Mouse (Mus musculus): ENCODE results near the gene Ckm. TPM values are rescaled to one million over a fixed set of nuclear protein-coding genes. Genes with fewer than 3 reads are reported as not detected.

Ckm gene
- polyA plus RNA-seq, 1 experiment = not detected

DNA sequence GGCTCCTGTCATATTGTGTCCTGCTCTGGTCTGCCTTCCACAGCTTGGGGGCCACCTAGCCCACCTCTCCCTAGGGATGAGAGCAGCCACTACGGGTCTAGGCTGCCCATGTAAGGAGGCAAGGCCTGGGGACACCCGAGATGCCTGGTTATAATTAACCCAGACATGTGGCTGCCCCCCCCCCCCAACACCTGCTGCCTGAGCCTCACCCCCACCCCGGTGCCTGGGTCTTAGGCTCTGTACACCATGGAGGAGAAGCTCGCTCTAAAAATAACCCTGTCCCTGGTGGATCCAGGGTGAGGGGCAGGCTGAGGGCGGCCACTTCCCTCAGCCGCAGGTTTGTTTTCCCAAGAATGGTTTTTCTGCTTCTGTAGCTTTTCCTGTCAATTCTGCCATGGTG lies 5.2 kb downstream of the Ckm start:
- no peak overlapping the region for H3K27ac ChIP-seq (ENCODE audit: insufficient read depth, low read length)
- H3K4me1 ChIP-seq (ENCODE audit: control insufficient read depth, insufficient read depth, low read length) = no peaks in the 10 kb centered on the region
- TF ChIP-seq POLR2A (IDR thresholded peaks at IDR 0.05; ENCODE audit: extremely low read depth, insufficient read depth, low read length) (no peak), CTCF (IDR thresholded peaks at IDR 0.05; ENCODE audit: extremely low read depth, insufficient read depth, low read length) (no peak)
- H3K4me3 ChIP-seq (ENCODE audit: insufficient read depth, low read length) = no peak overlapping the region

DNA sequence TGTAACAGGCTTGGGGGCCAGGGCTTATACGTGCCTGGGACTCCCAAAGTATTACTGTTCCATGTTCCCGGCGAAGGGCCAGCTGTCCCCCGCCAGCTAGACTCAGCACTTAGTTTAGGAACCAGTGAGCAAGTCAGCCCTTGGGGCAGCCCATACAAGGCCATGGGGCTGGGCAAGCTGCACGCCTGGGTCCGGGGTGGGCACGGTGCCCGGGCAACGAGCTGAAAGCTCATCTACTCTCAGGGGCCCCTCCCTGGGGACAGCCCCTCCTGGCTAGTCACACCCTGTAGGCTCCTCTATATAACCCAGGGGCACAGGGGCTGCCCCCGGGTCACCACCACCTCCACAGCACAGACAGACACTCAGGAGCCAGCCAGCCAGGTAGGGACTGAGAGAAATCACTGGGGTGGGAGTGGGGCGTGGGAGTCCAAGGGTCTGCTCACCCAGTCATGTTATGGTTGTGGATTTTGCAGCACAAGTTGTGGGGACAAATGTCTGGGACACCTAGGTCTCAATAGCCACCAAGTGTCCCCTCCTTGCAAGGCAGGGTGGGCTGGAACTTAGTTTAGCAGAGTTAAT lies 6.3 kb downstream of the Ckm start:
- Histone ChIP-seq H3K4me3 (ENCODE audit: insufficient read depth, low read length) (no peak overlapping the region), H3K27ac (ENCODE audit: insufficient read depth, low read length) (no peak overlapping the region), H3K4me1 (ENCODE audit: control insufficient read depth, insufficient read depth, low read length) (no peaks in the 10 kb centered on the region)
- no peak for TF ChIP-seq CTCF (IDR thresholded peaks at IDR 0.05; ENCODE audit: extremely low read depth, insufficient read depth, low read length)
- TF ChIP-seq POLR2A (IDR thresholded peaks at IDR 0.05; ENCODE audit: extremely low read depth, insufficient read depth, low read length) = no peak

DNA sequence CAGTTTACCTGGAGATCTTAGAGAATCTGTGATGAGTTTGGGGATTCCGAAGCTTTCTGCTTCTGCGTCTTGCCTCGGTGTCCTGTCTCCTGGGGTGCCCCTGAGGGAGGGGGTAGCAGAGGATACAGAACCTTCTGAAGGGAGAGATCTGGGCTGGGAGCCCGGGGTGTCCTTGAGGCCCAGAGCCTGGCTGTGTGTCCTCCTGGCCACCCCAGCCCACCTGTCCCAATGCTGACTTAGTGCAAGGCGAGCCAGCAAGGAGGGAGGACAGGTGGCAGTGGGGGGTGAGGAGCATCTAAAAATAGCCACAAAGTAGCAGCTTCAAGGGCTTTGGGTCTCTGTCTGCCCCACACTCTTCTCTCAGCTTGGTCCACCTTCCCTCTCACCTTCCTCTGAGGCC lies 7.2 kb downstream of the Ckm start:
- TF ChIP-seq POLR2A (IDR thresholded peaks at IDR 0.05; ENCODE audit: extremely low read depth, insufficient read depth, low read length) (no peak), CTCF (IDR thresholded peaks at IDR 0.05; ENCODE audit: extremely low read depth, insufficient read depth, low read length) (no peak)
- Histone ChIP-seq H3K27ac (ENCODE audit: insufficient read depth, low read length) (no peak overlapping the region), H3K4me3 (ENCODE audit: insufficient read depth, low read length) (no peak overlapping the region), H3K4me1 (ENCODE audit: control insufficient read depth, insufficient read depth, low read length) (no peaks in the 10 kb centered on the region)

DNA sequence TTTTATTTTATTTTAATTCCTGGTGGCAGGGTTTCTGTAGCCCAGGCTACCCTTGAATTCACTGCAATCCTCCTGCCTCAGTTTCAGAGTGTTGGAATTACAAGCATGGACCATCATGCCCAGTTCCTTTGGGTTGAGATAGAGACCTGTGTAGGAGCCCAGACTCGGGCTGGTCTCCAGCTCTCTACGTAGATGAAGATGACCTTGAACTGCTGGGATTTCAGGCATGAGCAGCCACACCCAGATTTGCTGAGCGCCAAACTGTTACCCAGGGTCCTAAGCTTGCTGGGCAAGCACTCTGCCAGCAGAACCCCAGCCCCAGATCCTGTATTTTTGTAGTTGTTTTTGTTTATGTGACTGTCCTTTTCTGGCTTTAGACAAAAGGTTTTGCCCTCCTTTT lies 8.9 kb downstream of the Ckm start:
- TF ChIP-seq CTCF (IDR thresholded peaks at IDR 0.05; ENCODE audit: extremely low read depth, insufficient read depth, low read length) (no peak), POLR2A (IDR thresholded peaks at IDR 0.05; ENCODE audit: extremely low read depth, insufficient read depth, low read length) (no peak)
- no peak overlapping the region for H3K27ac ChIP-seq (ENCODE audit: insufficient read depth, low read length)
- H3K4me3 ChIP-seq (ENCODE audit: insufficient read depth, low read length) = no peak overlapping the region
- no peaks in the 10 kb centered on the region for H3K4me1 ChIP-seq (ENCODE audit: control insufficient read depth, insufficient read depth, low read length)

DNA sequence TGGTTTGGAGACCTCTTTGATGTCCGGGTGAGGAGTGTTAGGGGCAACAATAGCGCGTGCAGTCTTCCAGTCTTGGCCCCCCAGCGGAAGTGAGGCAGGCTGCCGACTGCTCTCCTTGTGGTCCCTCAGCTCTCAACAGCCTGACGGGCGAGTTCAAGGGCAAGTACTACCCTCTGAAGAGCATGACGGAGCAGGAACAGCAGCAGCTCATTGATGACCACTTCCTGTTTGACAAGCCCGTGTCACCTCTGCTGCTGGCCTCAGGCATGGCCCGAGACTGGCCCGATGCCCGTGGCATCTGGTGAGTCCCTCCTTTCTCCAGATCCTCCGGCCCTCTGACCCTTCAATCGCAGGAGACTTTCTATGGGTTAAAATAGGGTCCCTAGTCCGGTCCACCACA lies 12.0 kb downstream of the Ckm start:
- H3K4me1 ChIP-seq (ENCODE audit: control insufficient read depth, insufficient read depth, low read length) = peaks cover 2% of the 10 kb centered on the region; the same call in 1 of the 2 replicates
- no peak overlapping the region for H3K4me3 ChIP-seq (ENCODE audit: insufficient read depth, low read length)
- no peak overlapping the region for H3K27ac ChIP-seq (ENCODE audit: insufficient read depth, low read length)
- TF ChIP-seq CTCF (IDR thresholded peaks at IDR 0.05; ENCODE audit: extremely low read depth, insufficient read depth, low read length) (no peak), POLR2A (IDR thresholded peaks at IDR 0.05; ENCODE audit: extremely low read depth, insufficient read depth, low read length) (no peak)

DNA sequence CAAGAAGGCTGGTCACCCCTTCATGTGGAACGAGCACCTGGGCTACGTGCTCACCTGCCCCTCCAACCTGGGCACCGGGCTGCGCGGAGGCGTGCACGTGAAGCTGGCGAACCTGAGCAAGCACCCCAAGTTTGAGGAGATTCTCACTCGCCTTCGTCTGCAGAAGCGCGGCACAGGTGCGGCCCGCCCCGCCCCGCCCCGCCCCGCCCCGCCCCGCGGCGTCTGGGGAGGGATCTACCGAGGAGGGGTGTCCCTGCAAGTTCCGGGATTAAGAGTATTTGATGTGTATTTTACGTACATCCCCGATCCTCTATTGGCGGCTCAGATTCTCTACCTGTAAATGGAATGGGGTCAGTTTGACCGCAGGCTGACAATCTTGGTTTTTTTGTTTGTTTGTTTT lies 15.5 kb downstream of the Ckm start:
- H3K4me3 ChIP-seq (ENCODE audit: insufficient read depth, low read length) = peak overlapping the region; percentile 22; the same call in 1 of the 2 replicates
- no peak for TF ChIP-seq CTCF (IDR thresholded peaks at IDR 0.05; ENCODE audit: extremely low read depth, insufficient read depth, low read length)
- TF ChIP-seq POLR2A (IDR thresholded peaks at IDR 0.05; ENCODE audit: extremely low read depth, insufficient read depth, low read length) = no peak
- peaks cover 2% of the 10 kb centered on the region; the same call in 1 of the 2 replicates for H3K4me1 ChIP-seq (ENCODE audit: control insufficient read depth, insufficient read depth, low read length)
- no peak overlapping the region for H3K27ac ChIP-seq (ENCODE audit: insufficient read depth, low read length)

DNA sequence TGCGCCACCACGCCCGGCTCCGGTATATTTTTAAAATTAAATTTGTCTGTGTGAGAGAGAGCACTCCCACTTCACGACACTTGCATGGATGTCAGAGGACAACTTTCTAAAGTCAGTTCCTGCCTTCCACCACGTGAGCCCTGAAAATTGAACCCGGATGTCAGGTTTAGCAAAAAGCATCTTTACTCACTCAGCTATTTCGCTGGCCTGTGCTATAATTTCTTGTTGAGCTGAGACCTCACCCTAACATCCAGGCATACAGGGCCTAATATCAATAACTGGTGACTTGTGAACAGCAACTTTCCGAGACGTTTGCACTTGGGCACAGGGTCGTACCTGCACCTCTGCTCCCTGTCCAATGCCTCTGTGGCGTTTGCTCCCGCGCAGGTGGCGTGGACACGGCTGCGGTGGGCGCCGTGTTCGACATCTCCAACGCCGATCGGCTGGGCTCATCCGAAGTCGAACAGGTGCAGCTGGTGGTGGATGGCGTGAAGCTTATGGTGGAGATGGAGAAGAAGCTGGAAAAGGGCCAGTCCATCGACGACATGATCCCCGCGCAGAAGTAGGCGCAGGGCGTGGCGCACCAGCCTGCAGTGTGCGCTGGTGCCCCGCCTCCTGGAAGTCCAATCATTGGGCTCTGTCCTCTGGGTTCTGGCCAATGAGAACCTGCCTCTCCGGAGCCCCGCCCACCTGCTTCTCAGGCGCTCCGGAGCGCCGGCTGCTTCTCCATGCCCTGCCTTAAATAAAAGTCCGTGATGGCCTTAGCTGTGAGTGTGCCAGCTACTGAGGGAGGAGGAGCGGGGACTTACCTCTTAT lies 16.5 kb downstream of the Ckm start:
- Histone ChIP-seq H3K4me1 (ENCODE audit: control insufficient read depth, insufficient read depth, low read length) (peaks cover 2% of the 10 kb centered on the region; the same call in 1 of the 2 replicates), H3K27ac (ENCODE audit: insufficient read depth, low read length) (no peak overlapping the region), H3K4me3 (ENCODE audit: insufficient read depth, low read length) (peak overlapping the region; percentile 43)
- TF ChIP-seq POLR2A (IDR thresholded peaks at IDR 0.05; ENCODE audit: extremely low read depth, insufficient read depth, low read length) = no peak
- TF ChIP-seq CTCF (IDR thresholded peaks at IDR 0.05; ENCODE audit: extremely low read depth, insufficient read depth, low read length) = no peak

DNA sequence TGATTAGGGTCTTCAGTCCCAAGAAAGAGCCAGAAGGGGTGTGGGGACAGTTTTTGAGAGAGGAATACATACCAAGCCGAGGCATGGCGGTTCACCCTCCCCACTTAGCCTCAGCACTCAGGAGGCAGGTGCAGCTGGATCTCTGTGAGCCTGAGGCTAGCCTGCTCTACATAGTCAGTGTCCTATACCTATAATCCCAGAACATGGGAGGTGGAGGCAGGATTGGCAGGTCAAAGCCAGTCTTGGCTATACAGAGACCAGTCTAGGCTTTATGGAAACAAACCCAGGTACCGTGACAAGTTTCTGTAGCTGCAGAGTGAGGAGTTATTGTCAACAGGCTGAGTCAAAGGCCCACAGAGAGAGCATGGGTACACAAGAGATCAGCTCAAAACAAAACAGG lies 18.5 kb downstream of the Ckm start:
- Histone ChIP-seq H3K27ac (ENCODE audit: insufficient read depth, low read length) (no peak overlapping the region), H3K4me3 (ENCODE audit: insufficient read depth, low read length) (no peak overlapping the region), H3K4me1 (ENCODE audit: control insufficient read depth, insufficient read depth, low read length) (peaks cover 4% of the 10 kb centered on the region; the same call in 1 of the 2 replicates)
- no peak for TF ChIP-seq CTCF (IDR thresholded peaks at IDR 0.05; ENCODE audit: extremely low read depth, insufficient read depth, low read length)

DNA sequence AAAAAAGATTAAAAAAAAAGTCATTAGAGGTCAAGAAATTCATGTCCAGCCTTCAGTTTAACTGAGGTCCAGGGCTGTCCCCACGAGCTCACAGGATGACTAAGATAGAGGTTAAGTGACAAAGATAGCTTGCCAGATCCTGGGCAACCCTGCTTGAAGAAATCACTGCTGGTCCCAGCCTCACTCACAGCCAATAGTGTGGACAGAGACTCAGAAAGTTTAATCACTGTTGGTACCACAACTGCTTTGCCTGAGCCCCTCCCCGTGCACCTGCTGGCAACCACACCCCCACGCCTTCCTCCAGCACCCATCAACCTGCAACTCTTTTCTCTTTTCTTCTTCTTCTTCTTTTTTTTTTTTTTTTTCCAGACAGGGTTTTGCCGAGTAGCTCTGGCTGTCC lies 19.5 kb downstream of the Ckm start:
- no peak overlapping the region for H3K27ac ChIP-seq (ENCODE audit: insufficient read depth, low read length)
- H3K4me3 ChIP-seq (ENCODE audit: insufficient read depth, low read length) = no peak overlapping the region
- peaks cover 4% of the 10 kb centered on the region; the same call in 1 of the 2 replicates for H3K4me1 ChIP-seq (ENCODE audit: control insufficient read depth, insufficient read depth, low read length)
- TF ChIP-seq POLR2A (IDR thresholded peaks at IDR 0.05; ENCODE audit: extremely low read depth, insufficient read depth, low read length) (no peak), CTCF (IDR thresholded peaks at IDR 0.05; ENCODE audit: extremely low read depth, insufficient read depth, low read length) (no peak)

DNA sequence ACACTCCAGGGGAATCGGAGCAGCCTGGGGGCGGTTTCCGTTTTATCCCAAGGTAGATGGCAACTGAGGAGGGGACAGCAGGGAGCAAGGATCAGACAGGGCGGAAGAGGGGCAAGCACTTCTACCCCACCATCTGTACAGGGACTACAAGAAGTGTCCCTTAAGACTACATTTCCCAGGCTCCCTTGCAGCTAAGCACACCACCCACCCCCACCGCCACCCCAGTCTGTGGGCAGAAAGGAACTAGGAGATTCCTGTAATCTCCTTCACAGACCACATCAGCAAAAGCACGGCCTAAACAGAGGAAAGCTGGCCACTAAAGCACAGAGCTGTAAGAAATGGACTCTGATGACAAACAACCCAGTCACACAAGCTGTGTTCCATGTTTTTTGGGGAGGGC lies 21.8 kb downstream of the Ckm start:
- TF ChIP-seq POLR2A (IDR thresholded peaks at IDR 0.05; ENCODE audit: extremely low read depth, insufficient read depth, low read length) (no peak), CTCF (IDR thresholded peaks at IDR 0.05; ENCODE audit: extremely low read depth, insufficient read depth, low read length) (no peak)
- no peak overlapping the region for H3K4me3 ChIP-seq (ENCODE audit: insufficient read depth, low read length)
- H3K4me1 ChIP-seq (ENCODE audit: control insufficient read depth, insufficient read depth, low read length) = peaks cover 2% of the 10 kb centered on the region; the same call in 1 of the 2 replicates
- peak overlapping the region; percentile 19; the same call in 1 of the 2 replicates for H3K27ac ChIP-seq (ENCODE audit: insufficient read depth, low read length)

Data from cortical plate, adult 2 months (tissue).